In the genomic region with DNA sequence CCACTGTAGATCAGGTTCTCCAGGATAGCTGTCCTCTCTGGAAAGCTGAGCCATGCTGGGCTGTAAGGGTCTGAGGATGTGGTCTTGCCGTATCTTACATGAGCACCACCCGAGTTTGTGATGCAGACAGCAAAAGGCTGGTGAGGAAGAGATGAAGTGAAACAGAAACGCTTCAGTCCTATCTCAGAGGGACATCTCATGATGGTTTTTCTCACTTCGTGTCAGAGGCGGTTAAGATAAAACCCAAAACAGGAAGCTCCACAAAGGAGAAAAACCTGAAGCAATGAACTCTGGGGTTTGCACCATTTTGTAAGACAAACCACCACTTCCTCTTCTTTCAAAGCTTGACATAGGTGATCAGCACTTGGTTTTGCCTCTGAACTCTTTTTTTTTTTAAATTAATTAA, we compare ENCODE assay signal across 11 mouse cellular contexts. TPM values are rescaled to one million over a fixed set of nuclear protein-coding genes. Genes with fewer than 3 reads are reported as not detected.
DNase-seq lines count a peak whose midpoint lies in the region; ATAC-seq and TF ChIP-seq lines count a peak whose summit lies in the region.
"Had no signal": no experiment of that assay in that cellular context is flagged by ENCODE, and none has a peak within 500 bp of the region (broad histone marks: within the 10 kb centered on the region; RNA-seq: fewer than 3 reads in every experiment).

No protein-coding gene starts in this region.

- H3K9ac ChIP-seq in liver, embryonic 13.5 days, result no peak overlapping the region
- no peak overlapping the region for H3K9ac ChIP-seq in hindbrain, postnatal 0 days (replicated peaks; ENCODE audit: low read length)
- H3K9ac ChIP-seq: limb, embryonic 13.5 days had no signal

- DNase-seq in A20 (ENCODE audit: low read depth, low spot score), result peak; percentile 88
- DNase-seq in G1E (ENCODE audit: low spot score), result peak; percentile 33
- DNase-seq in liver, embryonic 13.5 days, result no peak
- no peak for DNase-seq in hindbrain, postnatal 0 days (ENCODE audit: low spot score)
- DNase-seq in layer of hippocampus, postnatal 14 days (ENCODE audit: low spot score in 2 of 2), result no peak
- DNase-seq in retina, embryonic 14.5 days (ENCODE audit: low spot score), result no peak
- DNase-seq in left cerebral cortex, adult 18-20 months (ENCODE audit: low spot score in 2 of 2), result no peak
- DNase-seq: cerebellum, adult 11-12 months had no signal

- no peak overlapping the region; the same call in 1 of the 2 replicates for H3K4me3 ChIP-seq in G1E (ENCODE audit: low read depth, low read length)
- H3K4me3 ChIP-seq in liver, embryonic 13.5 days (replicated peaks), result no peak overlapping the region
- no peak overlapping the region for H3K4me3 ChIP-seq in small intestine, adult 2 months (ENCODE audit: low read depth, low read length)
- H3K4me3 ChIP-seq in hindbrain, postnatal 0 days (ENCODE audit: low read length), result no peak overlapping the region
- H3K4me3 ChIP-seq: limb, embryonic 13.5 days had no signal

- peaks cover 31% of the 10 kb centered on the region for H3K4me1 ChIP-seq in G1E (ENCODE audit: insufficient read depth, low read depth, low read length)
- H3K4me1 ChIP-seq in liver, embryonic 13.5 days (replicated peaks), result 0 out of 2 replicates have a peak, but pooled peaks cover 8% of the 10 kb centered on the region
- H3K4me1 ChIP-seq in small intestine, adult 2 months (ENCODE audit: control insufficient read depth, insufficient read depth, insufficient read length, low read length), result no peaks in the 10 kb centered on the region
- H3K4me1 ChIP-seq in hindbrain, postnatal 0 days (ENCODE audit: insufficient read depth, low read length), result no peaks in the 10 kb centered on the region
- H3K4me1 ChIP-seq: limb, embryonic 13.5 days had no signal

- peaks cover 7% of the 10 kb centered on the region for H3K9me3 ChIP-seq in G1E (replicated peaks)
- H3K9me3 ChIP-seq in liver, embryonic 13.5 days (replicated peaks), result no peaks in the 10 kb centered on the region
- no peaks in the 10 kb centered on the region for H3K9me3 ChIP-seq in hindbrain, postnatal 0 days (ENCODE audit: low read length)
- H3K9me3 ChIP-seq: limb, embryonic 13.5 days had no signal

- ATAC-seq in G1E (ENCODE audit: extremely low read depth, insufficient number of reproducible peaks, low FRiP score, poor library complexity, severe bottlenecking), result peak; percentile 80
- no peak for ATAC-seq in liver, embryonic 13.5 days (ENCODE audit: low read depth)
- ATAC-seq in hindbrain, postnatal 0 days, result no peak

- 0 out of 2 replicates have a peak overlapping the region, but pooled peaks have one; percentile 13 for H3K27ac ChIP-seq in liver, embryonic 13.5 days
- H3K27ac ChIP-seq in small intestine, adult 2 months (ENCODE audit: insufficient read depth, low read depth, low read length), result peak overlapping the region; percentile 95
- H3K27ac ChIP-seq in hindbrain, postnatal 0 days, result no peak overlapping the region
- H3K27ac ChIP-seq: limb, embryonic 13.5 days; stomach, postnatal 0 days had no signal

- 15% methylated on average over 5 of the region's 5 CpGs for whole genome bisulfite sequencing in liver, embryonic 13.5 days (ENCODE audit: insufficient replicate concordance)
- 72% methylated on average over 5 of the region's 5 CpGs for WGBS in small intestine, adult 2 months
- WGBS in hindbrain, postnatal 0 days, result 93% methylated on average over 5 of the region's 5 CpGs

- no peaks in the 10 kb centered on the region for H3K27me3 ChIP-seq in G1E (ENCODE audit: insufficient read depth, low read length)
- no peaks in the 10 kb centered on the region for H3K27me3 ChIP-seq in liver, embryonic 13.5 days
- H3K27me3 ChIP-seq in small intestine, adult 2 months (ENCODE audit: control insufficient read depth, insufficient read depth, low read length), result no peaks in the 10 kb centered on the region
- H3K27me3 ChIP-seq in hindbrain, postnatal 0 days (ENCODE audit: insufficient read depth, low read length), result no peaks in the 10 kb centered on the region
- H3K27me3 ChIP-seq: limb, embryonic 13.5 days had no signal

- peak overlapping the region; percentile 21 for H3K4me2 ChIP-seq in liver, embryonic 13.5 days
- no peak overlapping the region for H3K4me2 ChIP-seq in hindbrain, postnatal 0 days (ENCODE audit: low read depth, low read length)
- H3K4me2 ChIP-seq: limb, embryonic 13.5 days had no signal

- no peak for TF ChIP-seq CTCF in G1E (IDR thresholded peaks at IDR 0.05; ENCODE audit: low read depth, low read length)
- TF ChIP-seq CTCF in small intestine, adult 2 months (IDR thresholded peaks at IDR 0.05; ENCODE audit: extremely low read depth, insufficient read length, insufficient replicate concordance, low read depth, low read length), result no peak
- no peak for TF ChIP-seq CTCF in hindbrain, postnatal 0 days (IDR thresholded peaks at IDR 0.05; ENCODE audit: low read depth)

- no peaks in the 10 kb centered on the region for H3K36me3 ChIP-seq in G1E (replicated peaks)
- no peaks in the 10 kb centered on the region for H3K36me3 ChIP-seq in liver, embryonic 13.5 days
- H3K36me3 ChIP-seq in small intestine, adult 2 months (ENCODE audit: control insufficient read depth, insufficient read depth, low read length), result no peaks in the 10 kb centered on the region
- H3K36me3 ChIP-seq in hindbrain, postnatal 0 days (ENCODE audit: insufficient read depth, low read length), result no peaks in the 10 kb centered on the region
- H3K36me3 ChIP-seq: limb, embryonic 13.5 days had no signal

- no peak for TF ChIP-seq POLR2A in small intestine, adult 2 months (IDR thresholded peaks at IDR 0.05; ENCODE audit: low read depth, low read length)

RNA-seq across cellular contexts. Expression of a gene that starts 13.2 kb away (rescaled TPM):
- total RNA-seq in G1E (2014; fragmentation: Nextera tagmentation) (not detected in 2 replicates), G1E (2017) (0.22 TPM in 1 of 2 replicates, not detected in the other)
- polyA plus RNA-seq in G1E (2012), result not detected in 2 replicates
- polyA plus RNA-seq in liver, embryonic 13.5 days (2015; fragmentation: Nextera tagmentation; extraction: Ambion mirVana), result not detected in 2 replicates
- polyA plus RNA-seq in small intestine, adult 2 months (2012; rRNA removed), result not detected in 2 replicates
- 0.14 and 0.37 TPM in 2 replicates for total RNA-seq in hindbrain, postnatal 0 days (2014; rRNA removed)
- 0.66 and 1.2 TPM in 2 replicates for polyA plus RNA-seq in hindbrain, postnatal 0 days (2015; fragmentation: Nextera tagmentation; extraction: Ambion mirVana)
- 1 to 10 TPM; 1.1 to 1.2 TPM for total RNA-seq in layer of hippocampus, postnatal 14 days (2021)
- total RNA-seq in left cerebral cortex, adult 18-20 months (2021), result not detected
- polyA plus RNA-seq: limb, embryonic 13.5 days had no signal

RNA-seq across cellular contexts. Expression of a gene that starts 13.5 kb away (rescaled TPM):
- total RNA-seq in G1E (2014; fragmentation: Nextera tagmentation) (11.1 and 14.2 TPM in 2 replicates), G1E (2017) (8.1 and 9.5 TPM in 2 replicates)
- 2.3 and 2.8 TPM in 2 replicates for polyA plus RNA-seq in G1E (2012)
- 4.1 and 4.8 TPM in 2 replicates for polyA plus RNA-seq in liver, embryonic 13.5 days (2015; fragmentation: Nextera tagmentation; extraction: Ambion mirVana)
- 1.7 and 2.3 TPM in 2 replicates for polyA plus RNA-seq in small intestine, adult 2 months (2012; rRNA removed)
- 11.8 and 13.2 TPM in 2 replicates for total RNA-seq in hindbrain, postnatal 0 days (2014; rRNA removed)
- polyA plus RNA-seq in hindbrain, postnatal 0 days (2015; fragmentation: Nextera tagmentation; extraction: Ambion mirVana), result 8.9 and 9.6 TPM in 2 replicates
- 10 to 100 TPM; 11.7 to 12.5 TPM for total RNA-seq in layer of hippocampus, postnatal 14 days (2021)
- total RNA-seq in left cerebral cortex, adult 18-20 months (2021), result 10 to 100 TPM; 14.6 to 15.2 TPM

RNA-seq across cellular contexts. Expression of a gene that starts 38.8 kb away (rescaled TPM):
- total RNA-seq in G1E (2014; fragmentation: Nextera tagmentation) (6.0 and 6.5 TPM in 2 replicates), G1E (2017) (8.9 and 9.7 TPM in 2 replicates)
- polyA plus RNA-seq in G1E (2012), result 1.6 TPM in 2 replicates
- 1.6 and 2.0 TPM in 2 replicates for polyA plus RNA-seq in liver, embryonic 13.5 days (2015; fragmentation: Nextera tagmentation; extraction: Ambion mirVana)
- polyA plus RNA-seq in small intestine, adult 2 months (2012; rRNA removed), result 12.4 and 19.0 TPM in 2 replicates
- total RNA-seq in hindbrain, postnatal 0 days (2014; rRNA removed), result 3.1 and 3.4 TPM in 2 replicates
- 2.5 and 2.6 TPM in 2 replicates for polyA plus RNA-seq in hindbrain, postnatal 0 days (2015; fragmentation: Nextera tagmentation; extraction: Ambion mirVana)
- 1 to 10 TPM; 2.9 to 3.5 TPM for total RNA-seq in layer of hippocampus, postnatal 14 days (2021)
- total RNA-seq in left cerebral cortex, adult 18-20 months (2021), result 1 to 10 TPM; 1.7 to 2.1 TPM

Comparison
In these comparisons a context has a peak if more than half of its experiments do, and no peak if none do; other contexts are left out.
1. DNase-seq: peak in A20 (single experiment) and G1E (single experiment); none in liver, embryonic 13.5 days (single experiment), hindbrain, postnatal 0 days (single experiment), layer of hippocampus, postnatal 14 days (0 of 2), retina, embryonic 14.5 days (single experiment) and left cerebral cortex, adult 18-20 months (0 of 2).